Mouse (Mus musculus): Measurements from ENCODE around the gene Coro2b. TPM values are rescaled to one million over a fixed set of nuclear protein-coding genes. Genes with fewer than 3 reads are reported as not detected.

Coro2b gene
- polyA plus RNA-seq, 1 experiment from 2014 or later, result 16.5 TPM

DNA sequence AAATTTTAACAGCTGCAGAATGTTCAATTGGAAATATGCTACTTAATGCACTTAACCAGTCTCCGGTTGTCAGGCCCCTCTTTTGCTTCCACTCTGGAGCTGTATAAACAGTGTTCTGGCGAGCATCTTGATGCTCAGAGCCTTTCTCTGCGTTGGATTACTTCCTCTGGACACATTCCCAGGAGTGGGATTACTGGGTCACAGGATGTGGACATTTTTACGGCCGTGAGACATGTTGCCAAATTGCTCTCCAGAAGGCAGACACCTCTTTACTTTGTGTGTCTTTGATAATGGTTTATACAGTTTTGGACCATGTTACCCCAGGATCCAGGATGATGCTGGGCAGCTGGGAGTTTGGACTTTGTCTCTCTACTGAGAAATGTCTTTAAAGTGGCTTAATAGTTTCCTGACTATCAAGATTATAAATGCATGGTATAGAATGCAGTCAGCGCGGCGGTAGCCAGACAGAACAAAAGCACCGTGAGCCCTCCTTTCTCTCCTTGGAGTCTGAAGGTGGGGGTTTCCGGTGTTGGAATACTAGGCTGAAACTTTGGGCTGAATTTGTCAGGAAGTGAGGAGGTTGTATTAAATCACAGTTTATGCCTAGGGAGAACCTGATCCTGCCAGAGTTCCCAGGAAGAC is 23.2 kb downstream of the Coro2b start:
- Histone ChIP-seq H3K36me3 (ENCODE audit: control insufficient read depth, insufficient read depth, low read length) (no peaks in the 10 kb centered on the region), H3K27me3 (ENCODE audit: control insufficient read depth, insufficient read depth, low read length) (no peaks in the 10 kb centered on the region), H3K4me2 (replicated peaks; ENCODE audit: low read depth, low read length) (no peak overlapping the region), H3K4me3 (ENCODE audit: low read length) (no peak overlapping the region), H3K9me3 (ENCODE audit: control insufficient read depth, low read length) (no peaks in the 10 kb centered on the region), H3K27ac (ENCODE audit: low read depth, low read length) (peak overlapping the region; percentile 77), H3K4me1 (ENCODE audit: control insufficient read depth, insufficient read depth, low read length) (peaks cover 22% of the 10 kb centered on the region), H3K9ac (ENCODE audit: low read depth, low read length) (no peak overlapping the region)
- ATAC-seq (ENCODE audit: low FRiP score, low TSS enrichment), result peak; percentile 74
- 22% methylated on average over 10 of the region's 10 CpGs for WGBS

DNA sequence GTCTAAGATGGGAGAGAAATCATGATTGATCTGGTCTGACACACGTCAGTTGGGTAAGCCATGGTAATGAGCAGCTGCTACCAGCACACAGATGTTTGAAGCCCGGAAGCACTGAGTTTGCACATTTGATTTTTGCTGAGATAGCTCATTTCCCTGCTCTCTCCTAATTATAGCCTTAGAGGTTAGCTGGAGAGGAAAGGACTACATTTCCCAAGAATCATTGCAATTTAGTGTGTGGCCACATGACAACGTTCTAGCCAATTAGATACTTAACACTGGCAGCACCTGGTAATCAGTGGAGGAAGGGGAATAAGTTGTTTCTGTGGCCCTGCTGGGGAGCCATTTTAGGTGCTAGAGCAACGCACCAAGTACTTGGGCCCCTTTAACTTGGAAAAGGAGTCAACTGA is 26.3 kb downstream of the Coro2b start:
- no peak overlapping the region for H3K4me2 ChIP-seq (replicated peaks; ENCODE audit: low read depth, low read length)
- H3K9me3 ChIP-seq (ENCODE audit: control insufficient read depth, low read length), result no peaks in the 10 kb centered on the region
- H3K36me3 ChIP-seq (ENCODE audit: control insufficient read depth, insufficient read depth, low read length), result no peaks in the 10 kb centered on the region
- ATAC-seq (ENCODE audit: low FRiP score, low TSS enrichment), result 0 out of 2 replicates have a peak, but pooled peaks have one; percentile 13
- peaks cover 27% of the 10 kb centered on the region for H3K4me1 ChIP-seq (ENCODE audit: control insufficient read depth, insufficient read depth, low read length)
- 45% methylated on average over 4 of the region's 4 CpGs for WGBS
- no peak overlapping the region for H3K4me3 ChIP-seq (ENCODE audit: low read length)
- H3K27ac ChIP-seq (ENCODE audit: low read depth, low read length), result no peak overlapping the region
- no peak overlapping the region for H3K9ac ChIP-seq (ENCODE audit: low read depth, low read length)
- H3K27me3 ChIP-seq (ENCODE audit: control insufficient read depth, insufficient read depth, low read length), result no peaks in the 10 kb centered on the region

DNA sequence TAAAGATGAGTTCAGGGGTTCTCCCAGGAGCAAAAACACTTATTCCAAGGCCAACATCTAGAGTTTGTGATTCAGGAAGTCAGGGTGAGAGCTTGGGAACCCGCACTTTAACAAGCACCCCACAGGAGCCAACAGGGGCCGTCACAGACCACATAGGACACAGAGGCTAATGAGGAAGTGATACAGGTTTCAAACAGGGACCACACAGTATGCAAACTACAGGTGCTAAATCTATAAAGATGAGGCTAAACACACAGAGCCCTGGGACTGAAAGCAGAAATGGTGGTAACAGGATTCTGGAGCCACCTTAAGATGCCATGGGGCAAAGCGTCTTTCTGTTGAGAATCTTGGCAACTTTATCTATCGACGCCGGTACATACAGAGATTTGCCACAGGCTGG is 27.2 kb downstream of the Coro2b start:
- Histone ChIP-seq H3K9ac (ENCODE audit: low read depth, low read length) (no peak overlapping the region), H3K27ac (ENCODE audit: low read depth, low read length) (no peak overlapping the region), H3K4me2 (replicated peaks; ENCODE audit: low read depth, low read length) (no peak overlapping the region), H3K9me3 (ENCODE audit: control insufficient read depth, low read length) (no peaks in the 10 kb centered on the region), H3K36me3 (ENCODE audit: control insufficient read depth, insufficient read depth, low read length) (no peaks in the 10 kb centered on the region), H3K4me3 (ENCODE audit: low read length) (no peak overlapping the region), H3K4me1 (ENCODE audit: control insufficient read depth, insufficient read depth, low read length) (peaks cover 24% of the 10 kb centered on the region), H3K27me3 (ENCODE audit: control insufficient read depth, insufficient read depth, low read length) (no peaks in the 10 kb centered on the region)
- WGBS, result 85% methylated on average over 6 of the region's 6 CpGs
- ATAC-seq (ENCODE audit: low FRiP score, low TSS enrichment), result no peak

DNA sequence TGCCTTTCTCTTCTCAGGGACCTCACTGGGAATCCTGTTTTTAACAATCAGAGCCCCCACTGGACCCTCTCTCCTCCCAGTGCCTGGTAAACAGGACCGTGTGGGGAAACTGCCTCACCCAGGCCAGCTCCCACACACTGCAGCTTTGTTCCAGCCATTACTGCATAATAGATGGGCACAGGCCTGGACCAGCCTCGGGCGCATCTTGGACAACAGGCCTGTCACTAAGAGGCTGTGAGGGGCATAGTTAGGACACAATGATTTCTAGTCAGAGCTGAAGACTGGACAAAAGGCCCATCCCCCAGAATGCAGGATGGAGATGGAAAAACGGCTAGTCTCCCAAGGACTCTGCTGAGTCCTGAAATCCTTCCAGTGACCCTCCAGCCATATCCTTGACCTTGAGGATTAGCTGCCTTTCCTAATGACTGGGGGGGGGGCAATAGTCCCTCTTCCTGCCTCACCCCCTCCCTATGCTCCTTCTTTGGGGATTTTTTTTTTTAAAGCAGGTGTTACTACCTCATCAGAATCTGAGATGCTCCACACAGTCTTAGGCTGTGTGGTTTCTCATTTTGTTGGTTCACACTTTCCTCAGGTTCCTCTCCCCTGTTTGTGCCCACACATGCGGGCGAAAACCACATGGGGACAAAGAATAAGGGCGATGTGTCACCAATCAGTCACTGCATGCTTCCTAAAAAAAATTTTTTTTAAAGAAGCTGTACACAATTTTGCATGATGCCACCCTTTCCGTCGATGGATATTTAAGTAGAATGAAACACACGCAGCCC is 27.9 kb downstream of the Coro2b start:
- H3K9ac ChIP-seq (ENCODE audit: low read depth, low read length), result no peak overlapping the region
- no peak overlapping the region for H3K27ac ChIP-seq (ENCODE audit: low read depth, low read length)
- peaks cover 20% of the 10 kb centered on the region for H3K4me1 ChIP-seq (ENCODE audit: control insufficient read depth, insufficient read depth, low read length)
- no peak overlapping the region for H3K4me2 ChIP-seq (replicated peaks; ENCODE audit: low read depth, low read length)
- H3K27me3 ChIP-seq (ENCODE audit: control insufficient read depth, insufficient read depth, low read length), result no peaks in the 10 kb centered on the region
- 76% methylated on average over 10 of the region's 10 CpGs for WGBS
- no peaks in the 10 kb centered on the region for H3K36me3 ChIP-seq (ENCODE audit: control insufficient read depth, insufficient read depth, low read length)
- H3K4me3 ChIP-seq (ENCODE audit: low read length), result no peak overlapping the region
- no peaks in the 10 kb centered on the region for H3K9me3 ChIP-seq (ENCODE audit: control insufficient read depth, low read length)
- no peak for ATAC-seq (ENCODE audit: low FRiP score, low TSS enrichment)

DNA sequence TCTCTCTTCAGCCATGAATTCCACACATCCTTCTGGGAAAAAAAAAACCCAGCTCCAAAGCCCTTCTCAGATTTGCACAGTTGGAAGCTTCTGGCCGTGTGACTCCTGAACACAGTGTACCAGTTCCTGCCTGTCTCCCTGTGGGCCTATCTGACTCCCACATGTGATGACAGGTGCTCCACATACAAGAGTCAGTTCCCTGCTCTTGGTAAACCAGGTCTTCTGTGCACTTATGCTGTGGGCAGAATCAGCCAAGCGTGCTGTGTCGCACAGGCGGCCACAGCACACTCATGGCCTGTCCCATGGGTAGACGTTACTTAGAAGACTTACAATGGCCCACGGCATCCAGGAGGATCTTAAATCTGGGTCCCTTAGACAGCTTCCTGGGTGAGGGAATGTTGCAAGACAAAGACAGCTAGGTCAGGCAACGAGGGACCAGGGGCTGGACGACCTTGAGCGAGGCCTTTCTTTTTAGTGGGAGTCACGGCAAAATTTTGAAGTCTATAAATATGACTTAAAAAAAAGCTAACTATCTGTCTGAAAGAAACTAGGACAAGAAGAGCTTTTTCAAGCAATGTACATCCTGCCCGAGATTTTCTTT is 30.3 kb downstream of the Coro2b start:
- Histone ChIP-seq H3K9ac (ENCODE audit: low read depth, low read length) (no peak overlapping the region), H3K36me3 (ENCODE audit: control insufficient read depth, insufficient read depth, low read length) (no peaks in the 10 kb centered on the region), H3K4me1 (ENCODE audit: control insufficient read depth, insufficient read depth, low read length) (peaks cover 13% of the 10 kb centered on the region; the same call in 1 of the 2 replicates), H3K4me3 (ENCODE audit: low read length) (no peak overlapping the region), H3K27ac (ENCODE audit: low read depth, low read length) (no peak overlapping the region), H3K9me3 (ENCODE audit: control insufficient read depth, low read length) (no peaks in the 10 kb centered on the region), H3K27me3 (ENCODE audit: control insufficient read depth, insufficient read depth, low read length) (no peaks in the 10 kb centered on the region), H3K4me2 (replicated peaks; ENCODE audit: low read depth, low read length) (no peak overlapping the region)
- 72% methylated on average over 11 of the region's 11 CpGs for WGBS
- ATAC-seq (ENCODE audit: low FRiP score, low TSS enrichment), result no peak

DNA sequence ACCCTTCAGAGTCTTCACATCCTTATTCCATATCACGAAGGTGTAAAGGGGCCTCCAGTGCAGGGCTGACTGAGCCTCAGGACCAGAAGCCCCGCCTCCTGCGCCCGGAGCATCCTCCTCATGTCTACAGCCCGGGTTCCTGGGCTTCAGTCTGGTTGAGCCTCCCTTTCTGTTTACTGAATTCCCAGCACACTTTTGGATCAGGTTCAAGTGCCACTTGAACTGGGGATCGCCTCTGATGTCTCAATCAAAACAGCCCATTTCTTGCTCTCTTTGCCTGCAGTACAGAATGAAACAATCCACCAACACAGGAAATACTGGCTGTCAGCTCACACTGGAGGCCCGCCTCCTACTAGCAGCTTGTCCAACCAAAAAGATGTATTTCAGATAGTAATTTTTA is 32.7 kb downstream of the Coro2b start:
- Histone ChIP-seq H3K27ac (ENCODE audit: low read depth, low read length) (no peak overlapping the region), H3K36me3 (ENCODE audit: control insufficient read depth, insufficient read depth, low read length) (no peaks in the 10 kb centered on the region), H3K9ac (ENCODE audit: low read depth, low read length) (no peak overlapping the region), H3K27me3 (ENCODE audit: control insufficient read depth, insufficient read depth, low read length) (no peaks in the 10 kb centered on the region), H3K4me3 (ENCODE audit: low read length) (no peak overlapping the region), H3K9me3 (ENCODE audit: control insufficient read depth, low read length) (no peaks in the 10 kb centered on the region), H3K4me1 (ENCODE audit: control insufficient read depth, insufficient read depth, low read length) (peaks cover 15% of the 10 kb centered on the region), H3K4me2 (replicated peaks; ENCODE audit: low read depth, low read length) (no peak overlapping the region)
- no peak for ATAC-seq (ENCODE audit: low FRiP score, low TSS enrichment)
- 58% methylated on average over 7 of the region's 7 CpGs for WGBS

DNA sequence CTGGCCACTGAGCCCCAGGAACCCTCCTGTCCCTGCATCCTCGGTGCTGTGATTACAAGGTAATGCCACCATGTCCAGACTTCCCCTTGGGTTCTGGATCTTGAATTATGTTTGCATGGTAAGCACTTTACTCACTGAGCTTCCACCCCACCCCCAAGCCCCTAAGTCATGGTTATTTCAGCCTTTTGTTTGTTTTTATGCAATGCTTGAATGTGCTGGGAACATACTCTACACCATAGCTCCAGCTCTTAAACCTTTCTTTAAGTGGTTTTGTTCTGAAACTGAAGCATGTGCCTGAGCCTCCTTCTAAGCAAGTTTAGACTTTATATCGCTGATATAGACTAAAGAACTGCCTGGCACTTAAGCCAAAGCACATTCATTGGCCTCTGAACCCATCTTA is 34.5 kb downstream of the Coro2b start:
- H3K9me3 ChIP-seq (ENCODE audit: control insufficient read depth, low read length), result no peaks in the 10 kb centered on the region
- no peak overlapping the region for H3K4me3 ChIP-seq (ENCODE audit: low read length)
- WGBS, result 82% methylated on average over 2 of the region's 2 CpGs
- H3K9ac ChIP-seq (ENCODE audit: low read depth, low read length), result no peak overlapping the region
- H3K4me2 ChIP-seq (replicated peaks; ENCODE audit: low read depth, low read length), result no peak overlapping the region
- peaks cover 11% of the 10 kb centered on the region for H3K4me1 ChIP-seq (ENCODE audit: control insufficient read depth, insufficient read depth, low read length)
- no peaks in the 10 kb centered on the region for H3K36me3 ChIP-seq (ENCODE audit: control insufficient read depth, insufficient read depth, low read length)
- no peak for ATAC-seq (ENCODE audit: low FRiP score, low TSS enrichment)
- H3K27me3 ChIP-seq (ENCODE audit: control insufficient read depth, insufficient read depth, low read length), result no peaks in the 10 kb centered on the region
- H3K27ac ChIP-seq (ENCODE audit: low read depth, low read length), result no peak overlapping the region

DNA sequence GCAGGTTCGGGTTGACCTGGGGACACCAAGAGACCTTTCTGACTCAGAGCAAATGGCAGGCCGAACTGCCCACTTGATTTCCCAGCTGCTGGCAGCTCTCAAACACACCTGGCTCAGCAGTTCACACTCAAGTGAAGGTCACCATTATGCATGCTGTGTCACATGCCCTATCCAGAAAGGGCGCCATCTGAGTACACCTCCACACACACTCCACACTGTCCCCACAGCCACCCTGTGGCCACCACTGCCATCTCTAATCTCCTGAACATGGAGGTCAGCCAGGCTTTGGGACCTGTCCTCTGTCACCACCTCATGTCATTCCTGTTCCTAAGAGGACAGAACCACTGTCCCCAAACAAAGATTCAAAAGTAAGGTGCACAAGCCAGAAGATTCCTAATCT is 35.3 kb downstream of the Coro2b start:
- H3K36me3 ChIP-seq (ENCODE audit: control insufficient read depth, insufficient read depth, low read length), result no peaks in the 10 kb centered on the region
- no peak overlapping the region for H3K4me2 ChIP-seq (replicated peaks; ENCODE audit: low read depth, low read length)
- H3K4me3 ChIP-seq (ENCODE audit: low read length), result no peak overlapping the region
- H3K9me3 ChIP-seq (ENCODE audit: control insufficient read depth, low read length), result no peaks in the 10 kb centered on the region
- H3K4me1 ChIP-seq (ENCODE audit: control insufficient read depth, insufficient read depth, low read length), result peaks cover 11% of the 10 kb centered on the region
- H3K27me3 ChIP-seq (ENCODE audit: control insufficient read depth, insufficient read depth, low read length), result no peaks in the 10 kb centered on the region
- 95% methylated on average over 3 of the region's 3 CpGs for WGBS
- ATAC-seq (ENCODE audit: low FRiP score, low TSS enrichment), result no peak
- H3K27ac ChIP-seq (ENCODE audit: low read depth, low read length), result no peak overlapping the region
- no peak overlapping the region for H3K9ac ChIP-seq (ENCODE audit: low read depth, low read length)

DNA sequence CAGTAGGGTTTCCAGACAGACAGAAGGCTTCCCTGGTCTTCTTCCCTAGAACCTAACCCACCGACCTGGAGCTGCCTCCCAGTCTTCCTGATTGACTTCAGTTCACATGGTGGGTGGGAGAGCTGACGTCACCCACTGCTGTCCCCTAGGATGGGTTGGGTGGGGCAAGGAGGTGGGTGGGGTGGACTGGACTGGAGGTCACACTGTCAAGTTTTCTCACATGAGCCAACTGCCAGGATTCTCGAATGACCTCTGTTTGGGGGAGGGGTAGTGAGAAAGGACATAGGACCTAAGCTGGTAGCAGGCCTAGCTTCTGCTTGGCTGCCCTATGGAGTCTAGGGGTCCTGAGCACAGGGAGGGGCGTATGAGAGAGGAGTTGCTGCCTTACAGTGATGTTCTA is 36.8 kb downstream of the Coro2b start:
- H3K27ac ChIP-seq (ENCODE audit: low read depth, low read length), result no peak overlapping the region
- H3K36me3 ChIP-seq (ENCODE audit: control insufficient read depth, insufficient read depth, low read length), result no peaks in the 10 kb centered on the region
- no peaks in the 10 kb centered on the region for H3K27me3 ChIP-seq (ENCODE audit: control insufficient read depth, insufficient read depth, low read length)
- WGBS, result 65% methylated on average over 4 of the region's 4 CpGs
- peaks cover 6% of the 10 kb centered on the region; the same call in 1 of the 2 replicates for H3K4me1 ChIP-seq (ENCODE audit: control insufficient read depth, insufficient read depth, low read length)
- H3K9me3 ChIP-seq (ENCODE audit: control insufficient read depth, low read length), result no peaks in the 10 kb centered on the region
- no peak for ATAC-seq (ENCODE audit: low FRiP score, low TSS enrichment)
- no peak overlapping the region for H3K4me2 ChIP-seq (replicated peaks; ENCODE audit: low read depth, low read length)
- no peak overlapping the region for H3K9ac ChIP-seq (ENCODE audit: low read depth, low read length)
- H3K4me3 ChIP-seq (ENCODE audit: low read length), result no peak overlapping the region

Data from kidney, embryonic 14.5 days (tissue).